Mouse (Mus musculus) hindbrain, embryonic 13.5 days (tissue): ENCODE measurements around the gene Gpr35. TPM values are rescaled to one million over a fixed set of nuclear protein-coding genes. Genes with fewer than 3 reads are reported as not detected.

Experiments
- ATAC-seq: fragments of 200-750 bp; cut with Nextera tagmentation; 2 replicates; pipeline ENCODE4 v1.8.0; 2017; ENCODE audit warnings: moderate TSS enrichment; ENCODE audit not compliant: low FRiP score
- H3K27ac ChIP-seq: fragments of 300-500 bp; sonication (generic); 2 replicates; pipeline ENCODE4 v1.5.1; 2015; ENCODE audit warnings: inconsistent platforms, mild to moderate bottlenecking, moderate library complexity
- H3K27me3 ChIP-seq: fragments of 300-500 bp; sonication (generic); 2 replicates; pipeline ENCODE4 v1.6.1; 2015; ENCODE audit warnings: mild to moderate bottlenecking, inconsistent platforms
- H3K36me3 ChIP-seq: fragments of 300-500 bp; sonication (generic); 2 replicates; pipeline ENCODE4 v1.6.1; 2015; ENCODE audit warnings: mild to moderate bottlenecking, inconsistent platforms
- H3K4me1 ChIP-seq: fragments of 300-500 bp; sonication (generic); replicated peaks from 2 replicates; pipeline ENCODE4 v1.6.1; 2015; ENCODE audit warnings: inconsistent platforms
- H3K4me2 ChIP-seq: fragments of 300-500 bp; sonication (generic); 2 replicates; pipeline ENCODE4 v1.6.1; 2015; ENCODE audit warnings: inconsistent platforms, mild to moderate bottlenecking, moderate library complexity
- H3K4me3 ChIP-seq: fragments of 300-500 bp; sonication (generic); 2 replicates; pipeline ENCODE4 v1.5.1; 2015; ENCODE audit warnings: mild to moderate bottlenecking, inconsistent platforms
- H3K9ac ChIP-seq: fragments of 300-500 bp; sonication (generic); 2 replicates; pipeline ENCODE4 v1.6.1; 2015; ENCODE audit warnings: mild to moderate bottlenecking, inconsistent platforms
- H3K9me3 ChIP-seq: fragments of 300-500 bp; sonication (generic); 2 replicates; pipeline ENCODE4 v1.6.1; 2016; ENCODE audit warnings: inconsistent platforms
- WGBS: fragments of 180-500 bp; shearing (Covaris S2); methylation state at CpG from one replicate; pipeline ENCODE4 v1.1.7; 2015; 5-methylcytosine and 5-hydroxymethylcytosine counted together
- polyA plus RNA-seq: library from polyadenylated mRNA; unstranded; fragments of >200 nt; fragmentation: Nextera tagmentation; extraction: Ambion mirVana; gene quantifications from 2 replicates; pipeline ENCODE4 v1.2.1, GENCODE M21; 2015

The Gpr35 gene
- polyA plus RNA-seq, 1 experiment from 2014 or later: 0.39 TPM

DNA sequence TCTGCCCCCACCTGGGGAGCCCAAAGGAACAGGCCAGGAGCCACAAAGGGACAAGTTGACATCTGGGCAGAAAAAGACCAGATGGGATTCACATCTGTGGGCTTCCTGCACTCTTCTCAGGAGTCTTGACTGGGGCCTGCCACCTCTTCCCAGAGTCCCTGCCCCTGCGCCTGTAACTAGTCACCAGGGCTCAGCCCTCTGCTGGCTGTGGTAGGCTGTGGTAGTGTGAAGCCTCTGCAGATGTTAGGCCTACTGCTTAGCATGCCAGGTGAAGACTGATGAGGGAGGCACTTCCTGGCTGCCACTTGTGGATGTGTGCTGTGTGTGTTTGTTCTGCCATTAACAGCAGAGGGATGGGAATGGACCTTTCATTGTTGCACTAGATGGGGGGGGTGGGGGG is 38.4 kb upstream of the Gpr35 start:
- peak overlapping the region; percentile 96 for H3K9ac ChIP-seq
- H3K27me3 ChIP-seq: 0 out of 2 replicates have a peak, but pooled peaks cover 3% of the 10 kb centered on the region
- H3K4me1 ChIP-seq: peaks cover 57% of the 10 kb centered on the region
- no peak for ATAC-seq
- peak overlapping the region; percentile 96 for H3K27ac ChIP-seq
- WGBS: 39% methylated on average over 1 of the region's 1 CpGs
- H3K9me3 ChIP-seq: no peaks in the 10 kb centered on the region
- peak overlapping the region; percentile 86 for H3K4me2 ChIP-seq
- peaks cover 36% of the 10 kb centered on the region for H3K36me3 ChIP-seq
- H3K4me3 ChIP-seq: peak overlapping the region; percentile 85

DNA sequence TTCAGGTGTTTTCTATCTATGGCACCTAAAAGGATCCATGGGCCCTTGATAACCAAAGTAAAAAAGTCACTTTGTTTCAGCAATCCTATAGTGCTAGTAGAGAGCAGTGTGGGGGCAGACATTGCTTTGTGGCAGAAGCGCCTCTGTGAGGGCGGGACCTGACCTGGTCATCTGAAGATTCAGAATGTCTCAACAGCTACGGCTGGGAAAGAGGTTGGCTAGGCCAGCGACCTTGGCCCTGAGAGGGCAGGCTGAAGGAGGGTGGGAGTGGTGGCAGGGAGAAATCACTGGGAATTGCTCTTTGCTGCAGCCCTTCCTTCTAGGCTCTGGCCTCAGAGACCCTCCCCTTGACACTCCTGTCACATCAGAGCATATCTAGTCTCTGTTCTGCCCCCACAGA is 36.4 kb upstream of the Gpr35 start:
- peaks cover 46% of the 10 kb centered on the region for H3K4me1 ChIP-seq
- H3K9me3 ChIP-seq: no peaks in the 10 kb centered on the region
- H3K27me3 ChIP-seq: no peaks in the 10 kb centered on the region
- H3K4me3 ChIP-seq: no peak overlapping the region
- ATAC-seq: no peak
- peaks cover 56% of the 10 kb centered on the region for H3K36me3 ChIP-seq
- peak overlapping the region; percentile 29; the same call in 1 of the 2 replicates for H3K9ac ChIP-seq
- H3K27ac ChIP-seq: no peak overlapping the region
- no peak overlapping the region for H3K4me2 ChIP-seq
- 80% methylated on average over 4 of the region's 4 CpGs for WGBS

DNA sequence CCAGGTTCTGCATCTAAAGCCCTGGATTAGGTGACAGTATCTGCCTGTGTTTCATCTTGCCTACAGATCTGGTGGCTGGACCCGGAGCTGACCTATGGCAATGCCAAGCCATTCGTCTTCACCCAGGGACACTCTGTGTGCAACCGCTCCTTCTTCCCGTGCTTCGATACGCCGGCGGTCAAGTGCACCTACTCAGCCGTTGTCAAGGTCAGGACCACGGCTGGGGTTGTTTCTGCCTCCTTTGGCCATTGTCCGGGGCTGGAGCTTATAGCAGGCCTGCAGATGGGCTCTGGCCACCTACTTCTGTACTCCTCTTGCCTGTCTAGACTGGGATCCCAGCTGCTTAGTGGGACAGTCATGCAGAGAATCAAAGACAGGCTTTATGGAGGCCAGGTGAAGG is 35.7 kb upstream of the Gpr35 start:
- ATAC-seq: no peak
- H3K9ac ChIP-seq: no peak overlapping the region
- H3K36me3 ChIP-seq: peaks cover 63% of the 10 kb centered on the region
- H3K4me2 ChIP-seq: no peak overlapping the region
- no peaks in the 10 kb centered on the region for H3K27me3 ChIP-seq
- 97% methylated on average over 11 of the region's 11 CpGs for WGBS
- H3K4me3 ChIP-seq: no peak overlapping the region
- H3K4me1 ChIP-seq: peaks cover 39% of the 10 kb centered on the region
- H3K9me3 ChIP-seq: no peaks in the 10 kb centered on the region
- no peak overlapping the region for H3K27ac ChIP-seq

DNA sequence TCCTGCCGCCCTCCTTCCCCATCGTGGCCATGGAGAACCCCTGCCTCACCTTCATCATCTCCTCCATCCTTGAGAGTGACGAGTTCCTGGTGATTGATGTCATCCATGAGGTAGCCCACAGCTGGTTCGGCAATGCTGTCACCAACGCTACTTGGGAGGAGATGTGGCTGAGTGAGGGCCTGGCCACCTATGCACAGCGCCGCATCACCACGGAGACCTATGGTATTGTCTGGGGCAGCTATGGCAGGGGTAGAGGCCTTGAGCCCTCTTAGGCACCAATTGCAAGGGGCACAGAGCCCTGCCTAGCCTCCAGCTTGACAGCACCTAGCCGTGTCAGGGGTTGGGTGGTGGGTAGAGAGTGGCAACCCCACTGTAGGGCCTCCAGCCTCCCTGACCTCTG is 33.9 kb upstream of the Gpr35 start:
- H3K36me3 ChIP-seq: peaks cover 81% of the 10 kb centered on the region
- WGBS: 96% methylated on average over 9 of the region's 9 CpGs

DNA sequence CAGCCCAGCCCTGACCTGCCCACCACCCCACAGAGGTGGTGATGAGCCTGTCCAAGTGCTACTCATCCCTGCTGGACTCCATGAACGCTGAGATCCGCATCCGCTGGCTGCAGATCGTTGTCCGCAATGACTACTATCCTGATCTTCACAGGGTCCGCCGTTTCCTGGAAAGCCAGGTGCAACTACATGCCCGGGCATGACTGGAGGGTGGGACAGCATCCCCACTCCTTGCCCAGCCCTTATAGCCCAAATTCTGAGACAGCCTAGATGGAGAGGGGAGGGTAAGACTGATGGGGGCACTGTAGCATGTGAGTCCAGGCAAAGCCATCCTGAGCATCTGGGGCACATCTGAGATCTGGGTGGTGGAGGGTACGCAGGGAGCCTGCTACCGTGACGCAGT is 31.5 kb upstream of the Gpr35 start:
- no peaks in the 10 kb centered on the region for H3K9me3 ChIP-seq
- H3K36me3 ChIP-seq: peaks cover 76% of the 10 kb centered on the region
- H3K27ac ChIP-seq: no peak overlapping the region
- peaks cover 7% of the 10 kb centered on the region; the same call in 1 of the 2 replicates for H3K4me1 ChIP-seq
- H3K9ac ChIP-seq: no peak overlapping the region
- no peak overlapping the region for H3K4me2 ChIP-seq
- 97% methylated on average over 11 of the region's 11 CpGs for WGBS
- no peaks in the 10 kb centered on the region for H3K27me3 ChIP-seq
- no peak for ATAC-seq
- H3K4me3 ChIP-seq: no peak overlapping the region

More for the DNA sequence above, 33.9 kb upstream of the Gpr35 start:
- no peak for ATAC-seq
- Histone ChIP-seq H3K9me3 (no peaks in the 10 kb centered on the region), H3K27ac (no peak overlapping the region), H3K9ac (no peak overlapping the region), H3K4me2 (no peak overlapping the region), H3K4me3 (no peak overlapping the region), H3K4me1 (peaks cover 30% of the 10 kb centered on the region), H3K27me3 (no peaks in the 10 kb centered on the region)

DNA sequence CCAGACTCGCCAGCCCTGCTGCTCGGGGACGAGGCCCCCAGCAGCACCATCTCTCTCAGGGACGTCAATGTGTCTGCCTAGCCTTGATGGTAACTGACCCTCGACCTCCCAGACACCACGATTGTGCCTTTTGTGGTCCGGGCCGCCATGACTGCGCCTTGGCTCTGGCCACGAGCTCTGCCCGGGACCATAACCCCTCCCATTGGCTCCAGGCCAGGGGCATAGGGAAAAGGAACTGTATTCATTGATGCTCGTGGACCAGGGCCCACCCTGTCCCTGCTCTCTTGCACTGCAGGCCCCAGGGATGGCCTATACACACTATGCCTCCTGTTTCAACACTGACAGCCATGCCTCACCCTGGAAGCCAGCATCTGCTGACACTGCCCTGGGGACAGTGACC is 30.9 kb upstream of the Gpr35 start:
- no peaks in the 10 kb centered on the region for H3K9me3 ChIP-seq
- peaks cover 70% of the 10 kb centered on the region for H3K36me3 ChIP-seq
- no peak overlapping the region for H3K4me2 ChIP-seq
- H3K9ac ChIP-seq: no peak overlapping the region
- 87% methylated on average over 12 of the region's 12 CpGs for WGBS
- no peaks in the 10 kb centered on the region for H3K27me3 ChIP-seq
- no peak overlapping the region for H3K4me3 ChIP-seq
- H3K27ac ChIP-seq: no peak overlapping the region
- no peak for ATAC-seq
- H3K4me1 ChIP-seq: 0 out of 2 replicates have a peak, but pooled peaks cover 2% of the 10 kb centered on the region

DNA sequence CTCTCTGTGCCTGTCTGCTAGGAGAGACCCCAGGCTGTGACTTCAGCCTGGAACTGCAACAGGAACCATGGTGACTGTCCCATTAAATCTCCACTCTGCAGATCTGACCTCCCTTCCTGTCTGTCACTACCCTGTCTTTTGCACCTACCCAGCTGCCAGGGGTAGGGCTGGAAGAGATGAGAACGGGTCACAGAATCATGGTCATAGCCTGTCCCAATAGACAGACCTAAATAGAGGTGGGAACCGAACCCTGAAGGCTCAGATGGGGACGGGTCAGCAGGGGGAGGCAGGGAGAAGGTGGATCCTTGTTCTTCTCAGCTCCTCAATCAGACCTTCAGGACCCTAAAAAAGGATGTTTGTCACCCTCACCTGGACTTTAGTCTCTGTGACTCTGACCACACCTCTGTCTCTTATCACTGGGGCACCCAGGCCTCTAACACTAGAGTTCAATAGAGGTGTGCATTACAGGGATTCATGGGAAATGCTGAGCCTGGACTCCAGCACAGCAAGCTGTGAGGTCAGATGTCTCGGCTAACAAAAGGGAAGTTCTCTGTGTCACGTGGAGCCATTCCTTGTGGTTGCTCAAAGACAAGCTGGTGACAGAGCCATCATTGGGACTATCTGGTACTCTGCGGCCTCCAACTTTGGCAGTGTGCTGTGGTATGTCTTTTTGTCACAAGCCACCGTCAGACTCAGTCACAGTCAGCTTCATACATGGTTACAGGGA is 30.0 kb upstream of the Gpr35 start:
- Histone ChIP-seq H3K27ac (no peak overlapping the region), H3K36me3 (peaks cover 61% of the 10 kb centered on the region), H3K9me3 (no peaks in the 10 kb centered on the region), H3K4me3 (no peak overlapping the region), H3K4me1 (no peaks in the 10 kb centered on the region), H3K9ac (no peak overlapping the region), H3K27me3 (no peaks in the 10 kb centered on the region; the same call in 1 of the 2 replicates), H3K4me2 (no peak overlapping the region)
- WGBS: 88% methylated on average over 7 of the region's 7 CpGs
- ATAC-seq: no peak

DNA sequence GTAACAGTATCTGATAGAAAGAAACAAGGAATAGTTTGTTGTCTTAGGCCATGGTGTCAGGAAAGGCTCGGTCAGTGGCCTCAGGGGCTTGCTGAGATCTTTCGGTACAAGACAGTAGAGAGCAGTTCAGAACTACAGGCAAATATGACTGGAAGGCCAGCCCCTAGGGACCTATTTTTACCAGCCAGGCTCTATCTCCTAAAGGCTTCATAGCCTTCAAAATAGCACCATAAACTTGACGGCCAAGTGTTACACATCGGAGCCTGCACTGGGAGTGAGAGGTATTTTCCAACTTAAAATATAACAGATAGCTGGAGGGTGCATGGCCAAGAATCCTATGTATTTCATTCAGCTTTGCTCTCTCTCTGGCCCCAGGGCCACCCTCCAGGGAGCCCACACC is 29.2 kb upstream of the Gpr35 start:
- no peak overlapping the region for H3K27ac ChIP-seq
- no peak overlapping the region for H3K9ac ChIP-seq
- H3K4me1 ChIP-seq: no peaks in the 10 kb centered on the region
- 91% methylated on average over 4 of the region's 4 CpGs for WGBS
- H3K4me2 ChIP-seq: no peak overlapping the region
- no peaks in the 10 kb centered on the region for H3K9me3 ChIP-seq
- peaks cover 53% of the 10 kb centered on the region for H3K36me3 ChIP-seq
- ATAC-seq: no peak
- no peak overlapping the region for H3K4me3 ChIP-seq
- H3K27me3 ChIP-seq: peaks cover 2% of the 10 kb centered on the region; the same call in 1 of the 2 replicates

DNA sequence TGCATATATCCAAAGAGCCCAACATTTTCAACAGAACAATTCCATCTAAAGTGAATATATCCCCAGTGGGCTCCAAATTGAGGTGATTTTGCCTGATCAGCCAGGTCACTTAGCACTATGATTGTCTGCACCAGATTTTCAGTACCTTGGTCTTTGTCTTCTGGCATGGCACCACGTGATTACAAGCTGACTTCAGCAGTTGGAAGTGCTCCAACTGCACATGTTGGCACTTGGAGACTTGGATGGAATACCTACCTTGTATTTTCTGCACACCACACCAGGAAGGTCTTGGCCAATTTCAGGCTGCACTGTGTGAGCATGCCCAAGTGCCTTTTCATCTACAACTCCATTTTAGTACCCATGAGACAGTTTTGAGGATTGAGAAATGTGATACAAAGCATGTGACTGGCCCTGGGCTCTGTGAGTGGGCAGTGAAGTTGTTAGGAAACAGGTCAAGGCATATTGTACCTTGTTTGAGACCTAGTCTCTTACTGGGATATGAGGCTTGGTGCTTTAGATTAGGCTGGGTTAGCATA is 20.4 kb upstream of the Gpr35 start:
- Histone ChIP-seq H3K9me3 (no peaks in the 10 kb centered on the region), H3K27me3 (peaks cover 29% of the 10 kb centered on the region), H3K36me3 (no peaks in the 10 kb centered on the region), H3K4me1 (peaks cover 11% of the 10 kb centered on the region), H3K27ac (no peak overlapping the region), H3K4me3 (no peak overlapping the region), H3K4me2 (no peak overlapping the region), H3K9ac (no peak overlapping the region)
- 34% methylated on average over 1 of the region's 1 CpGs for WGBS
- ATAC-seq: no peak

DNA sequence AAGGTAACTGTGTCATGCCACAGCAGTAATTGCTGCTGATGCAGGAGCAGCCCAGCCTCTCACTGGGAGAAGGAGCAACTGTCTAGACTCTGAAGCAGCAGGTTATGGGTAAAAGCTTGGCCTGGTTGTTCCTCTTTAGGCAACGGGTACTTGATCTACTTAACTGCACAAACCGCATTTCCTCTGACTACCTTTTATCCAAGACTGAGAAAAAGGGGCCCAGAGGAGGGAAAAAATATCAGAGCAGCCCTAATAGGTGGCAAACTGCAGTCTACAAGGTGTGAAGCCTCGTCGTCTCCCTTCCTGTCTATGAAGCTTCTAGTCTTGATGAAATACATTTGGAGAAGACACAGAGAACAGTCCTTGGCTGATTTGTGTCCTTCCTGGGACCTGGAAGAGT is 17.1 kb upstream of the Gpr35 start:
- Histone ChIP-seq H3K36me3 (peaks cover 12% of the 10 kb centered on the region), H3K4me2 (peak overlapping the region; percentile 64), H3K27me3 (peaks cover 21% of the 10 kb centered on the region), H3K4me1 (peaks cover 33% of the 10 kb centered on the region), H3K9ac (peak overlapping the region; percentile 91), H3K4me3 (peak overlapping the region; percentile 88), H3K27ac (peak overlapping the region; percentile 99), H3K9me3 (no peaks in the 10 kb centered on the region)
- no peak for ATAC-seq
- WGBS: 79% methylated on average over 4 of the region's 4 CpGs

DNA sequence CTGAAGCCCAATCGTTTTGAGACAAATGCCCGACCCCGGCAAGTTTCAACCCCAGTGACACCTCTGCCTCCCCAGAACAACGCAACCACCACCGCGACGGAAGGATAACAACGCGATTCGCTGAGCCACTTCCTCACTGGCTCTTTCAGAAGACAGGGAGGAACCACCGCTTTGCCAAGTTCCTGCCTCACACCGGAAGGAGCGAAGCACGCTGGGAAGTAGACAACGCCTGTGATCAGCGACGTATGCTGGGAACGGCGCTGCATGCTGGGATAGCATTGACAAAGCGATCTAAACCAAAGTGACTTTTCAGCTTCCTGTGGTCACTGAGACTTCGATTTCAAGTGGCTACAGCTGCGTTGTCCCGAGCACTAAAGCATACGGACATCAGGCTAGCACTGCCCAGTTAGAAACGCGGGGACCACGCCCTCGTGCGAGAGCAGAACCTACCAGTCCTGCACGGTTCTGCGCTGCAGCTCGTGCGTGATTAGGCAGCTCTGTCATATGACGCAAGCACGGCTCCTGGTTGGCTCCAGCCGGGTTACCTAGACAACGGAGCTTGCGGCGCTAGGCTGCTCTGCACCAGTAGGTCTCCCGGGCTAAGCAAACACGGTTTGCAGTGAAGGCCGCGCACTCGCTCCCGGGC is 16.4 kb upstream of the Gpr35 start, which contains the start of gene Capn10:
TSS of gene Capn10 (plus strand) at position 195 of the 646 bp plus-strand sequence.
- WGBS: under 1% methylated on average over 45 of the region's 45 CpGs
- peaks cover 16% of the 10 kb centered on the region; the same call in 1 of the 2 replicates for H3K27me3 ChIP-seq
- ATAC-seq: peak; percentile 100
- H3K4me2 ChIP-seq: peak within 1 kb of the TSS; percentile 64
- H3K27ac ChIP-seq: peak within 1 kb of the TSS; percentile 99
- peak within 1 kb of the TSS; percentile 91 for H3K9ac ChIP-seq
- H3K4me3 ChIP-seq: peak within 1 kb of the TSS; percentile 88
- peaks cover 33% of the 10 kb centered on the region for H3K4me1 ChIP-seq
- peaks cover 19% of the 10 kb centered on the region for H3K36me3 ChIP-seq
- no peaks in the 10 kb centered on the region for H3K9me3 ChIP-seq
